Mouse (Mus musculus): ENCODE results near the gene Dst.

Gene Dst

GRCm38 (mm10) chr1:34129691-34130090 is 221.7 kb downstream of the Dst start:
- DNase-seq (ENCODE audit: low spot score in 2 of 2), result no peak

GRCm38 (mm10) chr1:34130804-34131203 is 222.8 kb downstream of the Dst start:
- no peak for DNase-seq (ENCODE audit: low spot score in 2 of 2)

DNA sequence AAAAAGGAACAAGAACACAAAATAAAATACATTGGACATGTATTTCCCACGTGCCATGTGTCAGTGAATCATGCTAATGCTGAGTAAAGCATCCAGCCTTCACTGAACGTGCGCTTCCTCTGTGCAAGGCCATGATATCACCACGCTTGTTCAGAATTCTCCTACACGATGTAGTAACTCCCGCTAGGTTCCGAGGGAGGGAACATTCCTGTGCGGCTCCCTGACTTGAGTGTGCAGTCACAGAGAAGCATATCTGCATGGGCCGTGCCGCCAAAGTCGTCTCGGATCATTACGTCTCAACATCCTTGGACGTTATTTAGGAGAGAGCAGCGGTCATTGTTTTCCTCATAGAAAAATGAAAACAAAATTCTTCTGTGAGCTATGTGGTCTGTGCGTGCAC is 224.8 kb downstream of the Dst start:
- no peak for DNase-seq (ENCODE audit: low spot score in 2 of 2)

DNA sequence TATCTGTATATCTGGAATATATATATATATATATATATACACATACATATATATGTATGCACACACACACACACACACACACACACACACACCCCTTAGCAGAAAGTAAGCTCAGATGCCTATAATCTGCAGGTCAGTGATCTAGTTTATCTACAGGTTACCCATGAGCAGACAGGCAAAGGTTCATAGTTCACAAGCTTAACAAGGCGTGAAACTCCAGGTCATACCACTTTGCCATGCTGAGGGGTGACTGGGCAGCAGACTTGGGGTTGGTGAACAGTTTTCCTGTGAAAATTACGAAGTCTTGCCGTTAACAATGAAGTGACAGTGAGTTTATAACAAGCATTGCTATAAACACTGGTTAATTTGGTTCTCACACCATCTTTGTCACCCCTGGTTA is 227.5 kb downstream of the Dst start:
- no peak for DNase-seq (ENCODE audit: low spot score in 2 of 2)

GRCm38 (mm10) chr1:34139191-34139853 is 231.3 kb downstream of the Dst start:
- DNase-seq (ENCODE audit: low spot score in 2 of 2), result no peak

DNA sequence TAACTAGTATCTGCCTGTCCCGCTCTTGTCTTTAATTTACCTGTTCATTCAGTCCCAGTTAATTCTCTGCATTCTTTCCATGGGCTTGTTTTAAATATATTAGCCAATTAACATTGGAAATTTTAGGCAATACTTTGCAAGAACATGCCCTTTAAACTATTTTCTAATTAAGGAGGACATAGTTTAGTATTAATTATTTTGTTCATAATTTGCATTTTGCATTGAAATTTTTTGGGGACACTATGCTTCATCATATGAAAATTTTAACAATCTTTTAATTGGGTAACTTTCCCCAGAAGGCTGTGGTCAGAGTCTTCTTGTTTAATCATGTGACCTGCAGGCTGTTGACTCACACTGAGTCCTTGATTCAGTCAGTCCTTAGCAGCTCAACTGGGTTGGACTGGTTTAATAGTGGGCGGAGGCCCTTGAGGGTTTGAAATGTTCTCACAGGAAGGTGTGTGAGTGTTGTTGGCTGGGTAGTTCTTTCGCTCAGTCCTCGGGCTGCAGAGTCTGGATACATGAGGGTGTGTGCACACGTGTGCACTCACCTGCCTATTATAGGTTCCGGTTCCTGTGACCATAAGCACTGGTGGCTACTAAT is 231.9 kb downstream of the Dst start:
- DNase-seq (ENCODE audit: low spot score in 2 of 2), result no peak

GRCm38 (mm10) chr1:34140686-34141085 is 232.7 kb downstream of the Dst start:
- no peak for DNase-seq (ENCODE audit: low spot score in 2 of 2)

GRCm38 (mm10) chr1:34142951-34143580 is 235.0 kb downstream of the Dst start:
- DNase-seq (ENCODE audit: low spot score in 2 of 2), result no peak

GRCm38 (mm10) chr1:34144826-34145225 is 236.8 kb downstream of the Dst start:
- DNase-seq (ENCODE audit: low spot score in 2 of 2), result no peak

GRCm38 (mm10) chr1:34148039-34148438 is 240.0 kb downstream of the Dst start:
- DNase-seq (ENCODE audit: low spot score in 2 of 2), result no peak

GRCm38 (mm10) chr1:34150416-34151093 is 242.5 kb downstream of the Dst start:
- no peak for DNase-seq (ENCODE audit: low spot score in 2 of 2)

- no peak for DNase-seq (ENCODE audit: low spot score in 2 of 2)
Observed at GRCm38 (mm10) chr1:34152683-34153082, 244.7 kb downstream of the Dst start.

DNA sequence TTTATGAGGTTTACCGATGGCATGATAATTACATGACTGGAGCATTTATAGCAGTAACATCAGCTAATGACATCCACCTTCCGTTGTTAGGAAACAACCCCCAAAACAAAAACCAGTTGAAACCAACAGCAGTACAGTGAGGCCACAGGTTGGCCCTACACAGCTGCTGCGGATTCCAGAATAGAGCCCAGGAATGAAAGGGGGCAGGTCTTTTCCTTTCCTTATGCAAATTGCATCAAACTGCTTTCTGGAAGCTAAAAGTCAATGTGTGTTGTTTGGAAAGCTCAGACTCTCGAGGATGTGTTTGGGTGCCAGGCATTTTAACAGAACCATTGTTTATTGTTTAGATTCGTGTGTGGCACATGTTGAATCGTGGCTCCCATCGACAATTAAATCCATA is 248.0 kb downstream of the Dst start:
- DNase-seq (ENCODE audit: low spot score in 2 of 2), result no peak

DNA sequence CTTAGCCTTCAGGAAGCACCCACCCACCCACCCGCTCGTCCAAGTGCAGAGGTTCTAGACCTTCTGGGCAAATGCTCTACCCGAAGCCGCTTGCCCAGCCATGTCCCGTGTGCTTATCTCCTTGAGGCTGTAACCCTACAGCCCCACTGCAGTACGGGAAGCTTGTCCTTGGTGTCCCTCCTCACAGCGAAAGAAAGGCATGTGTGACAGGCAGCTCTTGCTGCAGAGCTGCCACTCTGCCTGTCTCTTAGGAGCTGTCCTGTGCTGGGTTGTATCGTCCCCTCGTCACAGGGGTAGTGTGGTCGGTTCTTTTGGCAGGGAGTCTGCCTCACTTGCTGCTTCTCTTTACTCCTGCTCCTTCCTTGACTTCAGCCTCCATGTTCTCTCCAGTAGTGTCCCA is 249.7 kb downstream of the Dst start:
- DNase-seq (ENCODE audit: low spot score in 2 of 2), result no peak

DNA sequence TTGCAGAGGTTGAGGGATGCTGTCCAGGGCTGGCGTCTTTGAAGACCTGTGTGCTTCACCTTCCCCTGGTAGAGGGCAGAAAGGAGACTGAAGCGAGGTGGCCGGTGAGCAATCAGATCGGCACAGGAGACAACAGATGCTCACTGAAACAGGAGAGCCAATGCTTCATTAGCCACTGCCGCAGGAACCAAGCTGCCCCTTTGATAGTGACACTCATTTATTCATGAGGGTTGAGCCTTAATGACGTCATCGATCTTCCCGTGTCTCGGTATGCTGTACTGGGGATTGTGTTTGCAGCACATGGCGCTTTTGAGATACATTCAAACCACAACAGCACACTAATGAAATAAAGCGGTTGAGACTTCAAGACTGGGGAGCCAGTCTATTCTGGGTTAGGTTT is 250.8 kb downstream of the Dst start:
- no peak for DNase-seq (ENCODE audit: low spot score in 2 of 2)

DNA sequence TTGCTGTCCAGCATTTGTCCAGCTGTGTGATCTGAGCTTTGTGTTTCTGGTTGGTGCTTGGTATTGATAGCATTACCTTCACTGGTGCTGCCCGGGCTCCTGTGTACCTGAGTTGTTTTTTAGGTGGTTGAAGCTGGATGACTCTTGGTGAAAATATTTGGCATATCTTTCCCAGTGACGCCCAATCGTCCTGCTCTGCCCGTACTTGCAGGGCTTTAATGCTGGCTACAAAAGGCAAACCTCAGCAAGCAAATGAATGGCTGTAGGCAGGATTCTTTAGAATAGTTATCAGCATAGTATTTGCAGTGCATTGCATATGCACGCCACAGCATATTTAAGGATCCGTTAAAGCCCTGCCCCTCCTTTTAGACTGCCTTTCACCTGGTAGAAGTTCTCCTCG is 251.9 kb downstream of the Dst start:
- DNase-seq (ENCODE audit: low spot score in 2 of 2), result no peak

GRCm38 (mm10) chr1:34164616-34165295 is 256.7 kb downstream of the Dst start:
- DNase-seq (ENCODE audit: low spot score in 2 of 2), result peak; percentile 84 to 86

GRCm38 (mm10) chr1:34165926-34166325 is 257.9 kb downstream of the Dst start:
- DNase-seq (ENCODE audit: low spot score in 2 of 2), result no peak

DNA sequence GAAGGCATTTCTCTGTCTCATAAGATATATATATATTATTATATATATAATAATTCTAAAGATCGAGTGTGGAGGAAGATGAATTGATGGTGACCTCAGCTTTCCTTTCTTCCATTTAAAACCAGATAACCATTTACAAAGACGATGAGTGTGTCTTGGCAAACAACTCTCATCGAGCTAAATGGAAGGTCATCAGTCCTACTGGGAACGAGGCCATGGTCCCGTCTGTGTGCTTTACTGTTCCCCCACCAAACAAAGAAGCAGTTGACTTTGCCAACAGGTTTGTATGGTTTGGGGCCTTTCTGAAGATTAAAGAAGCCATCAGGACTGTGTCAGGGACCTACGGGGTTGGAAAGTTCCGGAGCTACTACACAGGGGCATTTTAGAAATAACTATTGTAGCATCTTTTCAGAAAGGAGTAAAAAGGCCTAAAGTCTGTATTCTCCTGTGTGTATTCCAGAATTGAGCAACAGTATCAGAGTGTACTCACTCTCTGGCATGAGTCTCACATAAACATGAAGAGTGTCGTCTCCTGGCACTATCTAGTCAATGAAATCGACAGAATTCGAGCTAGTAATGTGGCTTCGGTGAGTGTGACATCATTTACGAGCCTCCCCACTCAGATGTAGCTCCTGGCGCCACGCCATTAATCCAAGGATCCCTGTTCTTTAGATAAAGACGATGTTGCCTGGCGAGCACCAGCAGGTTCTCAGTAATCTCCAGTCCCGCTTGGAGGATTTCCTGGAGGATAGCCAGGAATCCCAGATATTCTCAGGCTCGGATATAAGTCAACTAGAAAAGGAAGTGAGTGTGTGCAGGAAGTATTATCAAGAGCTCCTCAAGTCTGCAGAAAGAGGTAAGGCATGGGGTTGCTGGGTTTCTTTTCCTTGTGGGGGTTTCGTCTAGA is 259.4 kb downstream of the Dst start:
- DNase-seq (ENCODE audit: low spot score in 2 of 2), result peak; percentile 54 to 60

- DNase-seq (ENCODE audit: low spot score in 2 of 2), result no peak
Observed at GRCm38 (mm10) chr1:34169086-34169485, 261.1 kb downstream of the Dst start.

DNA sequence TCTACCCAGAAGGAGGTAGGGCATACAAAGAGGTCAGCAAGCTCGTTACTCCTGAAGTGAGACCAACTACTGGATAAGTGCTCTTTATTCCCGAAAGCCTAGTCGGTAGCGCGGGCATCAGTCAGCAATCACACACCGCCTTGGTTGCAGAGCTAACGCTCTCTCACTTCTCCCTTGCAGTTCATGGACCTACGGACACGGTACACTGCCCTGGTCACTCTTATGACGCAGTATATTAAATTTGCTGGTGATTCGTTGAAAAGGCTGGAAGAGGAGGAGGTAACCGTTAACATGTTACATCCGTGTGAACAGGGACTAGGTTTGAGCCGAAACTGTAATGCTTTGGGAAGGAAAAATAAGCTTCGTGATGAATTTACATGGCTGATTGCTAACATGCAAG is 266.5 kb downstream of the Dst start:
- DNase-seq (ENCODE audit: low spot score in 2 of 2), result no peak
